Mouse (Mus musculus): ENCODE data around the gene 0610037L13Rik. TPM values are rescaled to one million over a fixed set of nuclear protein-coding genes. Genes with fewer than 3 reads are reported as not detected.
A peak's percentile ranks its signal among the peaks of the same experiment; 100 is the strongest.

Gene 0610037L13Rik
- polyA plus RNA-seq, 1 experiment from 2014 or later = 96.5 TPM

DNA sequence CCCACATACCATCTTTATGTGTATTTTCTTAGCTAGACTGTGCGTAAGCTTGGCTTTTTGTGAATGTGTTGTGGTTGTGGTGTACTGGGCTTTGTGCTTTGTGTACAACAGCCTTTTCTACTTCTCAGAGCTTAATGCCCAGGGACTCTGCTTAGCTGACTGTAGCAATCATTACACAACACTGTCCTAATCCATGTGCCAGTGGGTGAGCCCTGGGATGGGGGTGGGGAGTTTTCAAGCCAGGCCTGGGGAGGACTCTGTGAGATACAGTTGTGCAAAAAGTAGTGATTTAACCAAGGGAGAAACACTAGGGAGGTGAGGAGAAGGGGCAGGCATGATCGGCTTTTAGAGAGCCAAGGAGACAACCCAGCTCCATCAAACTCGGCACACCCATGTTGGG lies 10.6 kb downstream of the 0610037L13Rik start:
- no peak overlapping the region for H3K4me3 ChIP-seq (replicated peaks; ENCODE audit: low read length)
- no peak for ATAC-seq (ENCODE audit: low FRiP score)
- 97% methylated on average over 3 of the region's 3 CpGs for WGBS
- H3K27me3 ChIP-seq (ENCODE audit: control insufficient read depth, insufficient read depth, low read length) = no peaks in the 10 kb centered on the region
- H3K27ac ChIP-seq = no peak overlapping the region
- DNase-seq (ENCODE audit: low spot score) = no peak
- no peaks in the 10 kb centered on the region for H3K9me3 ChIP-seq (ENCODE audit: control insufficient read depth, low read length)
- no peak overlapping the region for H3K9ac ChIP-seq
- no peak overlapping the region for H3K4me2 ChIP-seq (replicated peaks)
- no peaks in the 10 kb centered on the region for H3K4me1 ChIP-seq (replicated peaks; ENCODE audit: control insufficient read depth, insufficient read depth, low read length)
- peaks cover 36% of the 10 kb centered on the region for H3K36me3 ChIP-seq (replicated peaks; ENCODE audit: control insufficient read depth, insufficient read depth)

DNA sequence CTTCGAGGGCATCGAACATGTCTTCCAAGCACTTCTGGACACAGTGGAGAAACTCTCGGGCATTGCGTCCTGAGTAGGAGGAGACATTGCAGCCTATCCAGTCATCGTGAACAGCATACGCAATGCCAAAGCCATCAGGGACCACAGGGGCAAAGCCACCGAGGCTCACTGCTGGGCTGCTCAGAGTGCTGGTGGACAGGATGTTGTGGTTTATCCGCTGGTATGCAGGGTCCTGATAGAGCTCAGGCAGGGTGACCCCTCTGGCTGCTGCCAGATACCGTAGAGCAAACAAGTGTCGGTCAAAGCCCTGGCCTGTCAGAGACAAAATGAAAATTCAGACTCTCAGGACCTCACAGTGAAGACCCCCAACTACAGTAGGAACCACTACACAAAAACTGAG lies 14.6 kb downstream of the 0610037L13Rik start:
- no peaks in the 10 kb centered on the region for H3K9me3 ChIP-seq (ENCODE audit: control insufficient read depth, low read length)
- no peak overlapping the region for H3K27ac ChIP-seq
- no peaks in the 10 kb centered on the region; the same call in none of the 2 replicates for H3K36me3 ChIP-seq (replicated peaks; ENCODE audit: control insufficient read depth, insufficient read depth)
- no peaks in the 10 kb centered on the region for H3K4me1 ChIP-seq (replicated peaks; ENCODE audit: control insufficient read depth, insufficient read depth, low read length)
- H3K4me3 ChIP-seq (replicated peaks; ENCODE audit: low read length) = no peak overlapping the region
- H3K4me2 ChIP-seq (replicated peaks) = no peak overlapping the region
- H3K9ac ChIP-seq = no peak overlapping the region
- DNase-seq (ENCODE audit: low spot score) (no peak), ATAC-seq (ENCODE audit: low FRiP score) (no peak)
- H3K27me3 ChIP-seq (ENCODE audit: control insufficient read depth, insufficient read depth, low read length) = no peaks in the 10 kb centered on the region
- 94% methylated on average over 10 of the region's 10 CpGs for WGBS

- no peak overlapping the region for H3K27ac ChIP-seq
- no peak overlapping the region for H3K4me3 ChIP-seq (replicated peaks; ENCODE audit: low read length)
- DNase-seq (ENCODE audit: low spot score) (no peak), ATAC-seq (ENCODE audit: low FRiP score) (no peak)
- peaks cover 3% of the 10 kb centered on the region for H3K36me3 ChIP-seq (replicated peaks; ENCODE audit: control insufficient read depth, insufficient read depth)
- H3K4me2 ChIP-seq (replicated peaks) = no peak overlapping the region
- WGBS = 93% methylated on average over 9 of the region's 9 CpGs
- H3K9ac ChIP-seq = no peak overlapping the region
- no peaks in the 10 kb centered on the region for H3K27me3 ChIP-seq (ENCODE audit: control insufficient read depth, insufficient read depth, low read length)
- no peaks in the 10 kb centered on the region for H3K9me3 ChIP-seq (ENCODE audit: control insufficient read depth, low read length)
- no peaks in the 10 kb centered on the region for H3K4me1 ChIP-seq (replicated peaks; ENCODE audit: control insufficient read depth, insufficient read depth, low read length)
Measured at GRCm38 (mm10) chr4:107906561-107906960, 16.9 kb downstream of the 0610037L13Rik start.

DNA sequence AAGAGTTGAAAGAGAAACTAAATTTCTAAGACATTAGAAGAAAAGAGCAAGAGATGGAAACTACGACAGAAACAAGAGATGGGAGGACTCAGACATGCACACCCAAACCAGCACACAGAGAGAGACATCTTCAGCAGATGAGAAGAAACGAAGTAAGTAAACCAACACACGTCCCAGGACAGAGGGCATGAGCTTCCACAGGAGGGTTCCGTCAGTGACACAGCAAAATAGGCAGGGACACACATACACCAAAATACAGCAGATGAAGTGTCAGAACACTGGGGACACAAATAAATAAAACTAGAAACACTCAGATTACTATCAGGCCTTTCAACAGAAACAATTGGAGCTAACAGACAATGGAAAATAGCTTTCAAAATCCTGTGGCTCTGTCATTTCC lies 20.4 kb downstream of the 0610037L13Rik start:
- H3K4me1 ChIP-seq (replicated peaks; ENCODE audit: control insufficient read depth, insufficient read depth, low read length) = no peaks in the 10 kb centered on the region
- H3K4me2 ChIP-seq (replicated peaks) = no peak overlapping the region
- H3K4me3 ChIP-seq (replicated peaks; ENCODE audit: low read length) = no peak overlapping the region
- no peaks in the 10 kb centered on the region for H3K27me3 ChIP-seq (ENCODE audit: control insufficient read depth, insufficient read depth, low read length)
- H3K9ac ChIP-seq = no peak overlapping the region
- peaks cover 26% of the 10 kb centered on the region for H3K36me3 ChIP-seq (replicated peaks; ENCODE audit: control insufficient read depth, insufficient read depth)
- H3K9me3 ChIP-seq (ENCODE audit: control insufficient read depth, low read length) = no peaks in the 10 kb centered on the region
- H3K27ac ChIP-seq = no peak overlapping the region
- WGBS = 88% methylated on average over 4 of the region's 4 CpGs
- no peak for DNase-seq (ENCODE audit: low spot score)
- no peak for ATAC-seq (ENCODE audit: low FRiP score)

- Histone ChIP-seq H3K27me3 (ENCODE audit: control insufficient read depth, insufficient read depth, low read length) (no peaks in the 10 kb centered on the region), H3K4me3 (replicated peaks; ENCODE audit: low read length) (no peak overlapping the region), H3K27ac (no peak overlapping the region), H3K4me1 (replicated peaks; ENCODE audit: control insufficient read depth, insufficient read depth, low read length) (peaks cover 8% of the 10 kb centered on the region; the same call in 1 of the 2 replicates), H3K4me2 (replicated peaks) (no peak overlapping the region), H3K9me3 (ENCODE audit: control insufficient read depth, low read length) (no peaks in the 10 kb centered on the region), H3K9ac (no peak overlapping the region), H3K36me3 (replicated peaks; ENCODE audit: control insufficient read depth, insufficient read depth) (no peaks in the 10 kb centered on the region)
- DNase-seq (ENCODE audit: low spot score) (no peak), ATAC-seq (ENCODE audit: low FRiP score) (no peak)
- 88% methylated on average over 2 of the region's 2 CpGs for WGBS
Measured at GRCm38 (mm10) chr4:107920336-107920735, 30.7 kb downstream of the 0610037L13Rik start.

DNA sequence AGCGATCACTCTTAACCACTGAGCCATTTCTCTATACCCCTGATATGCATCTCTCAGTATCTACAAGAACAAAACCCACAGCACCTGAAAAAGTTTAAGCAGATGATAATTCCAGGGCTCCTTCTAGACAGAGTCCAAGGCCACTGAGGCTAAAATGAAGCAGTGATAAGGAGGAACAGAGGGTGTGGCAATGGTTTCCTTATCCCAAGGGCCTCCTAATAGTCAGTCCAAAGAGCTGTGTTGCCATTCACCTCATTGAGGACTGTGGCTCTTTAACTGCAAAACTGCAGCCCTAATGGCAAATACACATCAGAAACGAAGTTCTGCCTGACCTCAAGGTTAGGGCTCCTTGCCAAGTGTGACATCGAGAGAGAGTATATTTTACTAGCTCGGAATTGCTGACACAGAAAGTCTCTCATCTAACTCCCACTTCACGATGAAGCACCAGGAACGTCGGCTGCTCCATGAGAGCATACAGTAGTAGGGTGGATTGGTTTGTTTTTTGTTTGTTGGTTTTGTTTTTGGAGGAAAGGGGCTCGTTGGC lies 31.6 kb downstream of the 0610037L13Rik start:
- no peak for DNase-seq (ENCODE audit: low spot score)
- 79% methylated on average over 8 of the region's 8 CpGs for WGBS
- Histone ChIP-seq H3K4me2 (replicated peaks) (no peak overlapping the region), H3K36me3 (replicated peaks; ENCODE audit: control insufficient read depth, insufficient read depth) (no peaks in the 10 kb centered on the region), H3K27me3 (ENCODE audit: control insufficient read depth, insufficient read depth, low read length) (no peaks in the 10 kb centered on the region), H3K27ac (no peak overlapping the region), H3K9me3 (ENCODE audit: control insufficient read depth, low read length) (no peaks in the 10 kb centered on the region), H3K4me1 (replicated peaks; ENCODE audit: control insufficient read depth, insufficient read depth, low read length) (peaks cover 8% of the 10 kb centered on the region; the same call in 1 of the 2 replicates), H3K4me3 (replicated peaks; ENCODE audit: low read length) (no peak overlapping the region), H3K9ac (no peak overlapping the region)
- no peak for ATAC-seq (ENCODE audit: low FRiP score)

- ATAC-seq (ENCODE audit: low FRiP score) (no peak), DNase-seq (ENCODE audit: low spot score) (no peak)
- Histone ChIP-seq H3K27me3 (ENCODE audit: control insufficient read depth, insufficient read depth, low read length) (no peaks in the 10 kb centered on the region), H3K4me2 (replicated peaks) (peak overlapping the region; percentile 82), H3K9me3 (ENCODE audit: control insufficient read depth, low read length) (no peaks in the 10 kb centered on the region), H3K4me3 (replicated peaks; ENCODE audit: low read length) (no peak overlapping the region), H3K36me3 (replicated peaks; ENCODE audit: control insufficient read depth, insufficient read depth) (no peaks in the 10 kb centered on the region), H3K9ac (no peak overlapping the region), H3K4me1 (replicated peaks; ENCODE audit: control insufficient read depth, insufficient read depth, low read length) (peaks cover 8% of the 10 kb centered on the region; the same call in 1 of the 2 replicates), H3K27ac (no peak overlapping the region)
- WGBS = 51% methylated on average over 4 of the region's 4 CpGs
Measured at GRCm38 (mm10) chr4:107921952-107922351, 32.3 kb downstream of the 0610037L13Rik start.

DNA sequence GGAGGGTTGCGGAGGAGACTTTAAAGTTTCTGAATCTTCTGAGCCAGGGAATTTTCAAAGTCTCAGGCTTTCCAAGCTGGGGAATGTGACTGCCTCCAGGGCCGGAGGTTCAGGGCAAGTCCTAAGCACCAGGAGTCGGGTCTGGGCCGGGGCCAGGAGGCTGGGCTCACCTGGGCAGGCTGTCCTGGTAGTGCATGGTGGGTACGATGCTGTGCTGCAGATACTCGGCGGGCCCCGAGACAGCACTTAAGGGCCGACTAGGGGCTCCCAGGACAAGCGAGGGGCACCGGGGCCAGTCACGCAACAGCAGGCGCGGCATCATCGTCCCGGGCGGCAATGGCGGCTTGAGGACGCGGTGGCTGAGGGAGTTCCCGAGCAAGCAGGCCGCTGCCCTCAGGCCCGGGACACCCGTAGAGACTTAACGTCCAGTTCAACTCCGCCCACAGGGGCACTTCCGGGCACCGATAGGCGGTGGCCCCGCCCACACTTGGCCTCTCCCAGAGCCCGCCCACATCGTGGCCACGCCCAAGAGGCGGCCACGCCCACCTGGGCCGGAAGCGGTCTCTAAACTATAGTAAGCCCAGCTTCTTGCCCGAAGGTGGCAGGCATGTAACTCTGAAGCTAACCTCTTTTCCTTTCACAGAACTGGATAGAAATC lies 33.7 kb downstream of the 0610037L13Rik start, which contains the start of gene Cpt2:
Gene Cpt2 (minus strand): TSS at position 466 of the 658 bp plus-strand sequence.
- peaks cover 8% of the 10 kb centered on the region; the same call in 1 of the 2 replicates for H3K4me1 ChIP-seq (replicated peaks; ENCODE audit: control insufficient read depth, insufficient read depth, low read length)
- peak within 1 kb of the TSS; percentile 48; the same call in 1 of the 2 replicates for H3K27ac ChIP-seq
- H3K9ac ChIP-seq = peak within 1 kb of the TSS; percentile 74
- peak within 1 kb of the TSS; percentile 82 for H3K4me2 ChIP-seq (replicated peaks)
- peak within 1 kb of the TSS; percentile 62 for H3K4me3 ChIP-seq (replicated peaks; ENCODE audit: low read length)
- no peaks in the 10 kb centered on the region for H3K27me3 ChIP-seq (ENCODE audit: control insufficient read depth, insufficient read depth, low read length)
- H3K9me3 ChIP-seq (ENCODE audit: control insufficient read depth, low read length) = no peaks in the 10 kb centered on the region
- ATAC-seq (ENCODE audit: low FRiP score) (peak; percentile 91), DNase-seq (ENCODE audit: low spot score) (peak; percentile 89)
- WGBS = 1% methylated on average over 38 of the region's 38 CpGs
- no peaks in the 10 kb centered on the region for H3K36me3 ChIP-seq (replicated peaks; ENCODE audit: control insufficient read depth, insufficient read depth)

DNA sequence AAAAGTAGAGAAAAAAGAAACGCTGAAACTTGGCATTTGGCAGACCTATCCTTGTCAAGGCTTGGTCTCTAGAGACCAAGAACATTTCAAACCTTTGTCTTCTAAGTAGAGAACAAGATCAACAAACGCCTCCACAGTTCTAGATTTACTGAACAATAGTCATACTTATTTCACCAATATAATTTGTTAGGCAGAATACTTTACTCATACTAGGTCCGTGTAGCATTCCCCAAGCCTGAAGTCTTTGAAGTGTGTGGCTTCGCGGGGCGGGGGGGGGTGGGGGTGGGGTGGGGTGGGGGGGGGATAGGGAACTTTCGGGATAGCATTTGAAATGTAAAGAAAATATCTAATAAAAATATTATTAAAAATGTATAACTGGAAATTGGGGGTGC lies 34.2 kb downstream of the 0610037L13Rik start:
- ATAC-seq (ENCODE audit: low FRiP score) = no peak; the same call in 1 of the 2 replicates
- WGBS = 45% methylated on average over 7 of the region's 7 CpGs
- H3K4me1 ChIP-seq (replicated peaks; ENCODE audit: control insufficient read depth, insufficient read depth, low read length) = peaks cover 8% of the 10 kb centered on the region; the same call in 1 of the 2 replicates

More for the DNA sequence above, 34.2 kb downstream of the 0610037L13Rik start:
- Histone ChIP-seq H3K27me3 (ENCODE audit: control insufficient read depth, insufficient read depth, low read length) (no peaks in the 10 kb centered on the region), H3K4me3 (replicated peaks; ENCODE audit: low read length) (peak overlapping the region; percentile 62), H3K9me3 (ENCODE audit: control insufficient read depth, low read length) (no peaks in the 10 kb centered on the region), H3K36me3 (replicated peaks; ENCODE audit: control insufficient read depth, insufficient read depth) (no peaks in the 10 kb centered on the region), H3K27ac (no peak overlapping the region), H3K9ac (no peak overlapping the region), H3K4me2 (replicated peaks) (peak overlapping the region; percentile 82)
- DNase-seq (ENCODE audit: low spot score) = no peak
